13 mouse cellular contexts compared by ENCODE assay signal in genomic region chr17:7656503-7656902, GRCm38 (mm10).
A peak's percentile ranks its signal among the peaks of the same experiment; 100 is the strongest.
DNase-seq lines count a peak whose midpoint lies in the region; ATAC-seq and TF ChIP-seq lines count a peak whose summit lies in the region.
"Had no signal": no experiment of that assay in that cellular context is flagged by ENCODE, and none has a peak within 500 bp of the region (broad histone marks: within the 10 kb centered on the region; RNA-seq: fewer than 3 reads in every experiment).

No protein-coding gene starts in this region.

- peak; percentile 20; the same call in 1 of the 2 replicates for TF ChIP-seq CTCF in heart, postnatal 0 days (IDR thresholded peaks at IDR 0.05; ENCODE audit: low read depth)
- TF ChIP-seq CTCF in thymus, adult 2 months (IDR thresholded peaks at IDR 0.05; ENCODE audit: borderline replicate concordance, control insufficient read depth, extremely low read depth, insufficient read depth, low read length, poor library complexity): no peak

- H3K4me3 ChIP-seq in heart, postnatal 0 days (ENCODE audit: low read depth, low read length): no peak overlapping the region
- no peak overlapping the region for H3K4me3 ChIP-seq in heart, embryonic 10.5 days
- no peak overlapping the region for H3K4me3 ChIP-seq in thymus, adult 2 months (ENCODE audit: control insufficient read depth, insufficient read depth, low read length)
- H3K4me3 ChIP-seq: liver, embryonic 13.5 days had no signal

- no peak for TF ChIP-seq POLR2A in thymus, adult 2 months (IDR thresholded peaks at IDR 0.05; ENCODE audit: control insufficient read depth, extremely low read depth, insufficient read depth, low read length, poor library complexity)

- H3K4me2 ChIP-seq in heart, postnatal 0 days (ENCODE audit: low read depth, low read length): no peak overlapping the region
- H3K4me2 ChIP-seq: liver, embryonic 13.5 days had no signal

- no peaks in the 10 kb centered on the region for H3K4me1 ChIP-seq in heart, postnatal 0 days (ENCODE audit: control insufficient read depth, insufficient read depth)
- H3K4me1 ChIP-seq in heart, embryonic 10.5 days: no peaks in the 10 kb centered on the region
- no peaks in the 10 kb centered on the region for H3K4me1 ChIP-seq in thymus, adult 2 months (replicated peaks; ENCODE audit: control insufficient read depth, insufficient read depth, low read length)
- H3K4me1 ChIP-seq: liver, embryonic 13.5 days had no signal

- no peaks in the 10 kb centered on the region for H3K27me3 ChIP-seq in heart, postnatal 0 days (ENCODE audit: control insufficient read depth, insufficient read depth, low read length)
- H3K27me3 ChIP-seq in heart, embryonic 10.5 days (ENCODE audit: insufficient read depth, poor library complexity, severe bottlenecking): no peaks in the 10 kb centered on the region
- H3K27me3 ChIP-seq in thymus, adult 2 months (ENCODE audit: control insufficient read depth, insufficient read depth, low read length): no peaks in the 10 kb centered on the region
- H3K27me3 ChIP-seq: liver, embryonic 13.5 days had no signal

- no peak overlapping the region for H3K9ac ChIP-seq in heart, postnatal 0 days (replicated peaks; ENCODE audit: low read depth, low read length)
- H3K9ac ChIP-seq: liver, embryonic 13.5 days had no signal

- DNase-seq in heart, postnatal 0 days (ENCODE audit: low spot score): no peak
- no peak for DNase-seq in heart, embryonic 10.5 days (ENCODE audit: low spot score)
- peak; percentile 2 for DNase-seq in thymus, adult 2 months
- DNase-seq in thymus, postnatal 14 days: no peak
- peak; percentile 1 for DNase-seq in c-Kit-positive CD71-positive TER-119-positive erythroid progenitor cells, embryonic 14.5 days (ENCODE audit: low spot score)
- no peak for DNase-seq in frontal cortex, adult 2 months (ENCODE audit: extremely low spot score in 1 of 2, low spot score in 1 of 2)
- DNase-seq in urinary bladder, postnatal 10 days (ENCODE audit: low spot score): no peak
- DNase-seq: cerebellum, adult 9-11 months; gastrocnemius, postnatal 10 days; kidney, postnatal 10 days; liver, embryonic 13.5 days had no signal

- H3K36me3 ChIP-seq in heart, postnatal 0 days (replicated peaks; ENCODE audit: control insufficient read depth, insufficient read depth, low read length): no peaks in the 10 kb centered on the region
- no peaks in the 10 kb centered on the region for H3K36me3 ChIP-seq in heart, embryonic 10.5 days
- H3K36me3 ChIP-seq in thymus, adult 2 months (ENCODE audit: control insufficient read depth, insufficient read depth, low read length): no peaks in the 10 kb centered on the region
- H3K36me3 ChIP-seq: G1E; liver, embryonic 13.5 days had no signal

- 45% methylated on average over 1 of the region's 1 CpGs for WGBS in heart, postnatal 0 days
- 57% methylated on average over 1 of the region's 1 CpGs for WGBS in heart, embryonic 10.5 days
- 79% methylated on average over 1 of the region's 1 CpGs for WGBS in thymus, adult 2 months

- no peak for ATAC-seq in heart, postnatal 0 days (ENCODE audit: insufficient read depth, low read depth)
- ATAC-seq in granulocyte monocyte progenitor cell, adult 5-6 weeks (replicated peaks; ENCODE audit: poor library complexity, severe bottlenecking): no peak

- no peak for TF ChIP-seq EP300 in heart, postnatal 0 days (IDR thresholded peaks at IDR 0.05; ENCODE audit: low read depth)

- H3K9me3 ChIP-seq in heart, postnatal 0 days (replicated peaks; ENCODE audit: control insufficient read depth, low read length): no peaks in the 10 kb centered on the region
- H3K9me3 ChIP-seq in heart, embryonic 10.5 days: no peaks in the 10 kb centered on the region
- H3K9me3 ChIP-seq: liver, embryonic 13.5 days had no signal

- H3K27ac ChIP-seq in heart, postnatal 0 days (ENCODE audit: low read depth): no peak overlapping the region
- H3K27ac ChIP-seq in heart, embryonic 10.5 days: no peak overlapping the region
- no peak overlapping the region for H3K27ac ChIP-seq in thymus, adult 2 months (ENCODE audit: control insufficient read depth, insufficient read depth, low read length)
- H3K27ac ChIP-seq: liver, embryonic 13.5 days had no signal

Comparison
In these comparisons a context has a peak if more than half of its experiments do, and no peak if none do; other contexts are left out.
1. DNase-seq: peak in thymus, adult 2 months (single experiment) and c-Kit-positive CD71-positive TER-119-positive erythroid progenitor cells, embryonic 14.5 days (single experiment); none in heart, postnatal 0 days (single experiment), heart, embryonic 10.5 days (single experiment), thymus, postnatal 14 days (single experiment), frontal cortex, adult 2 months (0 of 2) and urinary bladder, postnatal 10 days (single experiment).